Mouse (Mus musculus) olfactory bulb, adult 2 months (tissue): ENCODE data around the gene Marveld3.

Experiments used
- CTCF ChIP-seq: fragments of 200-500 bp; IDR thresholded peaks from 2 replicates; pipeline ENCODE4 v1.5.1; 2012; ENCODE audit warnings: low read depth, mild to moderate bottlenecking, low read length, moderate library complexity; ENCODE audit not compliant: insufficient read depth
- POLR2A ChIP-seq: fragments of 200-500 bp; IDR thresholded peaks from 2 replicates; pipeline ENCODE4 v1.6.1; 2012; ENCODE audit warnings: mild to moderate bottlenecking, low read depth, low read length, moderate library complexity; ENCODE audit not compliant: insufficient read depth

GRCm38 (mm10) chr8:110008995-110009446, 47.0 kb upstream of the Marveld3 start:
- TF ChIP-seq CTCF (no peak), POLR2A (no peak)
